Comparison of ENCODE assay signal across 11 mouse cellular contexts in the genomic region with DNA sequence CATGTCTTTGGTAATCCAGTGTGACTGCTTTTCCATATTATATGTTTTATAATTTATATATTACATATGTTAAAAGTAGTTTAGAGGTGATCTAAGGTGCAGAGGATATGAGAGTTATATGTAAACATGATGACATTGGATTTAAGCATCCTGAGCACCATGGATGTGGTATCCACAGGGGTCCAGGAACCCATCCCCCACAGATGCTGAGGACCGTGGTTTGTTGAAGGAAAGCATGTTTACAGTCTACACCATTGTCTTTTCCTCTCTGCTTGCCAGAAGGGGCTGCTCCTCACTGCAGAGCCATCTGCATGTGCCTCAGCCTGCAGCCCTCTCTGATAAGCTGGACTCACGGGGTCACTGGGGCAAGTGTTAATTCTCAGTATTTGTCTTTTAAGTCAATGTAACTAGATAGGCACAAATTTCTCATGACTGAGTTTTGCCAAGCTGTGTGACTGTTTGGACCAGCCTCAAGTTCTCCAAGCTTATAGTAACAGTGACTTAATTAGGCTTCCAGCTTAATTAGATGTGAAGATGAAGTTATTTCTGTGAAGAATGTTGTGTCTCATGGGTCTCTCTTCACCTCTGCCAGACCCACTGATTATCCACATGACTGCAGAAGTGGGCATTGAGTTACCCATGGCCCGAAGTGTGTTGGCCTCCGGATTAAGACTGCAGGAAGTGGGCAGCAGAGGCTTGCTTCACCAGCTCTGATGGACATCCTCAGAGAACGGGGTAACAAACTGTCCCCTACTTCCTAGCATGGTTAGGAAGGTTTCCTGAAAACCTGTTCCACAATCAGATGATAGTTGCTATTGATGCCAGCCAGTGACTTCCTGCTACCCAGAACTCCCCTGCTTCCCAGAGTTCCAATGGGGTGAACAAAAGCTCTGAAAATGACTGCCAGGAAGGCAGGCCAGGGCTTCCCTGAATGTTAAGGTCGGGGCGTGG. TPM values are rescaled to one million over a fixed set of nuclear protein-coding genes. Genes with fewer than 3 reads are reported as not detected.
DNase-seq lines count a peak whose midpoint lies in the region; ATAC-seq and TF ChIP-seq lines count a peak whose summit lies in the region.
"Had no signal": no experiment of that assay in that cellular context is flagged by ENCODE, and none has a peak within 500 bp of the region (broad histone marks: within the 10 kb centered on the region; RNA-seq: fewer than 3 reads in every experiment).

No protein-coding gene starts in this region.

- H3K27ac ChIP-seq in hindbrain, embryonic 11.5 days (ENCODE audit: low read depth, low read length) = no peak overlapping the region
- no peak overlapping the region for H3K27ac ChIP-seq in hindbrain, embryonic 16.5 days (ENCODE audit: low read depth, low read length)
- 0 out of 2 replicates have a peak overlapping the region, but pooled peaks have one; percentile 5 for H3K27ac ChIP-seq in cortical plate, adult 2 months (ENCODE audit: insufficient read depth, low read length)

- H3K9me3 ChIP-seq in hindbrain, embryonic 11.5 days (ENCODE audit: control insufficient read depth, low read length) = no peaks in the 10 kb centered on the region
- H3K9me3 ChIP-seq in hindbrain, embryonic 16.5 days (ENCODE audit: control insufficient read depth, low read length) = no peaks in the 10 kb centered on the region
- H3K9me3 ChIP-seq: embryonic facial prominence, embryonic 12.5 days had no signal

- no peak for TF ChIP-seq POLR2A in cortical plate, adult 2 months (IDR thresholded peaks at IDR 0.05; ENCODE audit: extremely low read depth, insufficient read depth, low read length)

- no peak overlapping the region for H3K9ac ChIP-seq in hindbrain, embryonic 11.5 days (ENCODE audit: low read depth, low read length)
- no peak overlapping the region for H3K9ac ChIP-seq in hindbrain, embryonic 16.5 days (ENCODE audit: low read depth, low read length)
- H3K9ac ChIP-seq: embryonic facial prominence, embryonic 12.5 days had no signal

- no peak overlapping the region for H3K4me3 ChIP-seq in hindbrain, embryonic 11.5 days (ENCODE audit: low read depth, low read length)
- H3K4me3 ChIP-seq in hindbrain, embryonic 16.5 days (ENCODE audit: low read length) = no peak overlapping the region
- no peak overlapping the region for H3K4me3 ChIP-seq in cortical plate, adult 2 months (ENCODE audit: insufficient read depth, low read length)
- H3K4me3 ChIP-seq: embryonic facial prominence, embryonic 12.5 days had no signal

- no peak overlapping the region for H3K4me2 ChIP-seq in hindbrain, embryonic 11.5 days (replicated peaks; ENCODE audit: low read depth, low read length)
- no peak overlapping the region for H3K4me2 ChIP-seq in hindbrain, embryonic 16.5 days (ENCODE audit: low read length)
- H3K4me2 ChIP-seq: embryonic facial prominence, embryonic 12.5 days had no signal

- H3K4me1 ChIP-seq in hindbrain, embryonic 11.5 days (replicated peaks; ENCODE audit: control insufficient read depth, insufficient read depth, low read length) = peaks cover 5% of the 10 kb centered on the region
- H3K4me1 ChIP-seq in hindbrain, embryonic 16.5 days (ENCODE audit: control insufficient read depth, insufficient read depth, low read depth, low read length) = peaks cover 31% of the 10 kb centered on the region
- H3K4me1 ChIP-seq in cortical plate, adult 2 months (ENCODE audit: control insufficient read depth, insufficient read depth, low read length) = peaks cover 29% of the 10 kb centered on the region

- 67% methylated on average over 7 of the region's 7 CpGs for WGBS in hindbrain, embryonic 11.5 days
- 57% methylated on average over 7 of the region's 7 CpGs for WGBS in hindbrain, embryonic 16.5 days

- no peak for ATAC-seq in hindbrain, embryonic 11.5 days (ENCODE audit: low FRiP score)
- no peak; the same call in 1 of the 2 replicates for ATAC-seq in hindbrain, embryonic 16.5 days
- ATAC-seq in megakaryocyte-erythroid progenitor cell, adult 5-6 weeks (replicated peaks; ENCODE audit: low FRiP score, low TSS enrichment, poor library complexity, severe bottlenecking) = 0 out of 2 replicates have a peak, but pooled peaks have one; percentile 39

- no peaks in the 10 kb centered on the region for H3K27me3 ChIP-seq in hindbrain, embryonic 11.5 days (ENCODE audit: control insufficient read depth, insufficient read depth, low read length)
- no peaks in the 10 kb centered on the region for H3K27me3 ChIP-seq in hindbrain, embryonic 16.5 days (replicated peaks; ENCODE audit: control insufficient read depth, insufficient read depth, low read length)
- H3K27me3 ChIP-seq: embryonic facial prominence, embryonic 12.5 days had no signal

- H3K36me3 ChIP-seq in hindbrain, embryonic 11.5 days (ENCODE audit: control insufficient read depth, insufficient read depth, low read length) = no peaks in the 10 kb centered on the region
- H3K36me3 ChIP-seq in hindbrain, embryonic 16.5 days (ENCODE audit: control insufficient read depth, insufficient read depth, low read length) = no peaks in the 10 kb centered on the region
- H3K36me3 ChIP-seq: embryonic facial prominence, embryonic 12.5 days had no signal

- no peak for TF ChIP-seq CTCF in cortical plate, adult 2 months (IDR thresholded peaks at IDR 0.05; ENCODE audit: extremely low read depth, insufficient read depth, low read length)

- DNase-seq in adrenal gland, postnatal 14 days = peak; percentile 33
- no peak for DNase-seq in adrenal gland, postnatal 10 days
- peak; percentile 28 for DNase-seq in hindbrain, embryonic 11.5 days (ENCODE audit: low spot score)
- DNase-seq in frontal cortex, postnatal 25 days (ENCODE audit: low spot score in 2 of 2) = no peak
- DNase-seq in cerebellum, adult 9-10 months = no peak
- DNase-seq: gastrocnemius, postnatal 25 days; kidney, adult 9 months had no signal

RNA-seq across cellular contexts. Expression of a gene that starts 14.0 kb away (rescaled TPM):
- 42.0 and 45.7 TPM in 2 replicates for total RNA-seq in adrenal gland, postnatal 14 days (2021)
- total RNA-seq in adrenal gland, postnatal 10 days (2021) = 10 to 100 TPM; 46.1 to 48.8 TPM
- polyA plus RNA-seq in hindbrain, embryonic 11.5 days (2014; fragmentation: Nextera tagmentation; extraction: Ambion mirVana) = 20.2 and 27.5 TPM in 2 replicates
- polyA plus RNA-seq in hindbrain, embryonic 16.5 days (2015; fragmentation: Nextera tagmentation; extraction: Ambion mirVana) = 9.4 and 11.6 TPM in 2 replicates
- polyA plus RNA-seq in cortical plate, adult 2 months (2012; rRNA removed) = 197 and 198 TPM in 2 replicates
- 4.5 and 7.6 TPM in 2 replicates for total RNA-seq in megakaryocyte-erythroid progenitor cell, adult 5-6 weeks (2014; fragmentation: Nextera tagmentation)
- 5.8 and 7.7 TPM in 2 replicates for total RNA-seq in megakaryocyte-erythroid progenitor cell, adult 5-6 weeks (2017)

RNA-seq across cellular contexts. Expression of a gene that starts 41.2 kb away (rescaled TPM):
- 83.9 and 86.4 TPM in 2 replicates for total RNA-seq in adrenal gland, postnatal 14 days (2021)
- total RNA-seq in adrenal gland, postnatal 10 days (2021) = 10 to 100 TPM; 90.7 to 94.6 TPM
- polyA plus RNA-seq in hindbrain, embryonic 11.5 days (2014; fragmentation: Nextera tagmentation; extraction: Ambion mirVana) = 275 and 296 TPM in 2 replicates
- 235 and 246 TPM in 2 replicates for polyA plus RNA-seq in hindbrain, embryonic 16.5 days (2015; fragmentation: Nextera tagmentation; extraction: Ambion mirVana)
- 114 and 121 TPM in 2 replicates for polyA plus RNA-seq in cortical plate, adult 2 months (2012; rRNA removed)
- total RNA-seq in megakaryocyte-erythroid progenitor cell, adult 5-6 weeks (2014; fragmentation: Nextera tagmentation) = 223 and 248 TPM in 2 replicates
- total RNA-seq in megakaryocyte-erythroid progenitor cell, adult 5-6 weeks (2017) = 358 and 414 TPM in 2 replicates

Comparison
In these comparisons a context has a peak if more than half of its experiments do, and no peak if none do; other contexts are left out.
1. DNase-seq: peak in adrenal gland, postnatal 14 days (single experiment) and hindbrain, embryonic 11.5 days (single experiment); none in adrenal gland, postnatal 10 days (single experiment), frontal cortex, postnatal 25 days (0 of 2) and cerebellum, adult 9-10 months (single experiment).